Mouse (Mus musculus): ENCODE measurements around the gene Slc7a1. TPM values are rescaled to one million over a fixed set of nuclear protein-coding genes. Genes with fewer than 3 reads are reported as not detected.

Slc7a1 gene
- polyA plus RNA-seq, 1 experiment from 2014 or later, result 18.3 TPM

DNA sequence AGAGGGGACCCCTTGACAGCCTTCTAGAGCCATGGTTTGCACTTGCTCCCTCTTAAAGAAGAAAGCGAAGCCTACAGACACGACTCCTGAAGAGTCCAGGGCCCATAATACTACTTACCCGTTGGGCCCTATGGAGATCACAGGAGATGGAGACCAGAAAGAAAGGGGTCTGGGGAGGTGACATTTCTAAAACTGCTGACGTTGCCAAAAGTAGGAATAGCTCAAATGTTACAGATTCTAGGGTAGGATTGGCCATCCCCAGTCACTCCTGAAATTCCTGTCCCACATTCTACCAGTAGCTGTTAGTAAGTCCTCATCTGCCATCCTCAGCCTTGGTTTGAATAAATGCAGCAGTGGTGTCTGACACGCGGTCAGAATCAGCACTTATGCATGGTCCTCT is 117.6 kb downstream of the Slc7a1 start:
- H3K36me3 ChIP-seq (ENCODE audit: control insufficient read depth, insufficient read depth, low read length), result no peaks in the 10 kb centered on the region
- no peaks in the 10 kb centered on the region for H3K27me3 ChIP-seq (ENCODE audit: control insufficient read depth, insufficient read depth, low read length)
- no peak overlapping the region for H3K9ac ChIP-seq (ENCODE audit: low read length)
- H3K4me1 ChIP-seq (ENCODE audit: control insufficient read depth, insufficient read depth, low read length), result no peaks in the 10 kb centered on the region
- H3K4me2 ChIP-seq, result no peak overlapping the region
- no peak overlapping the region for H3K4me3 ChIP-seq (ENCODE audit: low read depth, low read length)
- H3K27ac ChIP-seq (ENCODE audit: low read depth, low read length), result no peak overlapping the region
- DNase-seq (ENCODE audit: low spot score, missing footprints), result no peak
- no peak for ATAC-seq (ENCODE audit: low FRiP score)
- 85% methylated on average over 6 of the region's 6 CpGs for WGBS
- no peaks in the 10 kb centered on the region for H3K9me3 ChIP-seq (ENCODE audit: control insufficient read depth, low read length)

DNA sequence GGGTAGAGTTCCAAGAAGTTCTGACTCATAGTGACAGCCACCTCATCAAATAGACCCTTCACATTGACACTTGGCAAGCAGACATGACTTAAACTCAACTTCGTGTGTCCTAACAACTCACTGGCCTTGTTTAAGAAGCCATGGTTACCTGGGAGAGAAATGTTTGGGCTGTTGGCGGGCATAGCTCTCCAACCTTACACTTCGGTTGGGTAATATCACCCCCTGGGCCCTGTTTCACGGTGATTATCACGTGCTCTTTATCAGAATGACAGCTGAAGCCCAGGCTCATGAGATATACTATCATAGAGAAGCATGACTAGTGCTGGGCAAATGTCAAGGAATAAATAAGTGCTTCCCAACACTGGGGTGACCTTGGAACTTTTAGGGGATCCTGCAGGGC is 119.4 kb downstream of the Slc7a1 start:
- Histone ChIP-seq H3K9me3 (ENCODE audit: control insufficient read depth, low read length) (no peaks in the 10 kb centered on the region), H3K4me3 (ENCODE audit: low read depth, low read length) (no peak overlapping the region), H3K9ac (ENCODE audit: low read length) (no peak overlapping the region), H3K4me1 (ENCODE audit: control insufficient read depth, insufficient read depth, low read length) (no peaks in the 10 kb centered on the region), H3K36me3 (ENCODE audit: control insufficient read depth, insufficient read depth, low read length) (no peaks in the 10 kb centered on the region), H3K4me2 (no peak overlapping the region), H3K27ac (ENCODE audit: low read depth, low read length) (no peak overlapping the region), H3K27me3 (ENCODE audit: control insufficient read depth, insufficient read depth, low read length) (no peaks in the 10 kb centered on the region)
- DNase-seq (ENCODE audit: low spot score, missing footprints) (no peak), ATAC-seq (ENCODE audit: low FRiP score) (no peak)
- WGBS, result 83% methylated on average over 5 of the region's 5 CpGs

DNA sequence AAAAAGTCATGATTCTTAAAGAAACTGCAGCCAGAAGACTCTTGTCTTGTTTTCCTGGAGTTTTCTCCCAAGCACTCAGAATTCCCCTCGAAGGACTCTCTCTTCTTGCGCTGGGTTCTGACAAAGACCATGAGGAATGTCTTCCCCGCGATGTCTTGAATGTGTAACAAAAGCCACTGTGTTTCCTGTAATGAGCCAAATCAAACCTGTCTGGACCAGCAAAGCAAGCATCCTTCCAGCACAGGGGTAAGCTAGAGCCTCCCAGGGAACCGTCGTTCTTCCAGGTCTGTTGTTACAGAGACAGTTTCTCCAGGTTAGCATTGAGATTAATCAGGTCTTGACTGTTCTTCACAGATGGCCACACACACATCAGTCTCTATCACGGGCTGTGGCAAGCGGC is 121.5 kb downstream of the Slc7a1 start:
- H3K4me1 ChIP-seq (ENCODE audit: control insufficient read depth, insufficient read depth, low read length), result no peaks in the 10 kb centered on the region
- 89% methylated on average over 8 of the region's 8 CpGs for WGBS
- no peak overlapping the region for H3K27ac ChIP-seq (ENCODE audit: low read depth, low read length)

More for the DNA sequence above, 121.5 kb downstream of the Slc7a1 start:
- ATAC-seq (ENCODE audit: low FRiP score), result no peak
- H3K4me3 ChIP-seq (ENCODE audit: low read depth, low read length), result no peak overlapping the region
- H3K9ac ChIP-seq (ENCODE audit: low read length), result no peak overlapping the region
- no peaks in the 10 kb centered on the region for H3K27me3 ChIP-seq (ENCODE audit: control insufficient read depth, insufficient read depth, low read length)
- H3K9me3 ChIP-seq (ENCODE audit: control insufficient read depth, low read length), result no peaks in the 10 kb centered on the region
- DNase-seq (ENCODE audit: low spot score, missing footprints), result no peak
- no peaks in the 10 kb centered on the region for H3K36me3 ChIP-seq (ENCODE audit: control insufficient read depth, insufficient read depth, low read length)
- H3K4me2 ChIP-seq, result no peak overlapping the region

Other genes with a start within 250 kb of the Slc7a1 start
- 64.5 and 66.9 TPM in 2 replicates for gene Ubl3, start 152.9 kb upstream of the Slc7a1 start, polyA plus RNA-seq (2014; fragmentation: Nextera tagmentation; extraction: Ambion mirVana)